Mouse (Mus musculus): ENCODE data around the gene Slc13a3. TPM values are rescaled to one million over a fixed set of nuclear protein-coding genes. Genes with fewer than 3 reads are reported as not detected.

The Slc13a3 gene
- polyA plus RNA-seq, 1 experiment from 2014 or later = not detected

- Histone ChIP-seq H3K27me3 (ENCODE audit: control insufficient read depth, insufficient read depth, low read length) (no peaks in the 10 kb centered on the region), H3K4me3 (ENCODE audit: low read depth, low read length) (no peak overlapping the region), H3K27ac (replicated peaks; ENCODE audit: low read depth, low read length) (no peak overlapping the region), H3K9ac (ENCODE audit: low read length) (no peak overlapping the region), H3K4me1 (ENCODE audit: control insufficient read depth, insufficient read depth, low read length) (no peaks in the 10 kb centered on the region; the same call in 1 of the 2 replicates), H3K9me3 (ENCODE audit: control insufficient read depth, low read length) (peaks cover 5% of the 10 kb centered on the region; the same call in 1 of the 2 replicates), H3K4me2 (ENCODE audit: low read depth, severe bottlenecking) (no peak overlapping the region), H3K36me3 (ENCODE audit: control insufficient read depth, insufficient read depth, low read length) (peaks cover 31% of the 10 kb centered on the region)
- ATAC-seq (ENCODE audit: insufficient number of reproducible peaks, low FRiP score, low TSS enrichment, low read depth) (no peak), DNase-seq (ENCODE audit: low spot score) (no peak)
- 88% methylated on average over 4 of the region's 4 CpGs for WGBS
Observed at GRCm38 (mm10) chr2:165376001-165376400, 97.0 kb downstream of the Slc13a3 start.

GRCm38 (mm10) chr2:165375478-165375877 is 97.6 kb downstream of the Slc13a3 start:
- DNase-seq (ENCODE audit: low spot score) (no peak), ATAC-seq (ENCODE audit: insufficient number of reproducible peaks, low FRiP score, low TSS enrichment, low read depth) (no peak)
- Histone ChIP-seq H3K4me3 (ENCODE audit: low read depth, low read length) (no peak overlapping the region), H3K27ac (replicated peaks; ENCODE audit: low read depth, low read length) (no peak overlapping the region), H3K9ac (ENCODE audit: low read length) (no peak overlapping the region), H3K4me1 (ENCODE audit: control insufficient read depth, insufficient read depth, low read length) (no peaks in the 10 kb centered on the region; the same call in 1 of the 2 replicates), H3K9me3 (ENCODE audit: control insufficient read depth, low read length) (no peaks in the 10 kb centered on the region; the same call in 1 of the 2 replicates), H3K4me2 (ENCODE audit: low read depth, severe bottlenecking) (no peak overlapping the region), H3K36me3 (ENCODE audit: control insufficient read depth, insufficient read depth, low read length) (peaks cover 26% of the 10 kb centered on the region), H3K27me3 (ENCODE audit: control insufficient read depth, insufficient read depth, low read length) (no peaks in the 10 kb centered on the region)
- WGBS = 93% methylated on average over 5 of the region's 5 CpGs

GRCm38 (mm10) chr2:165371066-165371465 is 102.0 kb downstream of the Slc13a3 start:
- WGBS = 25% methylated on average over 3 of the region's 3 CpGs
- no peaks in the 10 kb centered on the region; the same call in 1 of the 2 replicates for H3K4me1 ChIP-seq (ENCODE audit: control insufficient read depth, insufficient read depth, low read length)
- ATAC-seq (ENCODE audit: insufficient number of reproducible peaks, low FRiP score, low TSS enrichment, low read depth) (no peak), DNase-seq (ENCODE audit: low spot score) (no peak)
- H3K27ac ChIP-seq (replicated peaks; ENCODE audit: low read depth, low read length) = no peak overlapping the region
- peaks cover 14% of the 10 kb centered on the region for H3K27me3 ChIP-seq (ENCODE audit: control insufficient read depth, insufficient read depth, low read length)
- no peaks in the 10 kb centered on the region for H3K9me3 ChIP-seq (ENCODE audit: control insufficient read depth, low read length)
- no peak overlapping the region for H3K4me3 ChIP-seq (ENCODE audit: low read depth, low read length)
- H3K36me3 ChIP-seq (ENCODE audit: control insufficient read depth, insufficient read depth, low read length) = peaks cover 6% of the 10 kb centered on the region; the same call in 1 of the 2 replicates
- H3K4me2 ChIP-seq (ENCODE audit: low read depth, severe bottlenecking) = no peak overlapping the region
- no peak overlapping the region; the same call in 1 of the 2 replicates for H3K9ac ChIP-seq (ENCODE audit: low read length)

GRCm38 (mm10) chr2:165370348-165370747 is 102.7 kb downstream of the Slc13a3 start:
- H3K4me2 ChIP-seq (ENCODE audit: low read depth, severe bottlenecking) = no peak overlapping the region
- no peaks in the 10 kb centered on the region; the same call in 1 of the 2 replicates for H3K4me1 ChIP-seq (ENCODE audit: control insufficient read depth, insufficient read depth, low read length)
- no peaks in the 10 kb centered on the region for H3K9me3 ChIP-seq (ENCODE audit: control insufficient read depth, low read length)
- no peak for DNase-seq (ENCODE audit: low spot score)
- peaks cover 14% of the 10 kb centered on the region for H3K27me3 ChIP-seq (ENCODE audit: control insufficient read depth, insufficient read depth, low read length)
- H3K9ac ChIP-seq (ENCODE audit: low read length) = no peak overlapping the region
- no peak overlapping the region for H3K27ac ChIP-seq (replicated peaks; ENCODE audit: low read depth, low read length)
- peaks cover 4% of the 10 kb centered on the region; the same call in 1 of the 2 replicates for H3K36me3 ChIP-seq (ENCODE audit: control insufficient read depth, insufficient read depth, low read length)
- no peak overlapping the region for H3K4me3 ChIP-seq (ENCODE audit: low read depth, low read length)
- WGBS = 79% methylated on average over 3 of the region's 3 CpGs
- ATAC-seq (ENCODE audit: insufficient number of reproducible peaks, low FRiP score, low TSS enrichment, low read depth) = no peak

- Histone ChIP-seq H3K36me3 (ENCODE audit: control insufficient read depth, insufficient read depth, low read length) (no peaks in the 10 kb centered on the region), H3K27me3 (ENCODE audit: control insufficient read depth, insufficient read depth, low read length) (peaks cover 14% of the 10 kb centered on the region), H3K9me3 (ENCODE audit: control insufficient read depth, low read length) (no peaks in the 10 kb centered on the region), H3K4me2 (ENCODE audit: low read depth, severe bottlenecking) (peak within 1 kb of the TSS; percentile 56), H3K27ac (replicated peaks; ENCODE audit: low read depth, low read length) (no peak within 1 kb of the TSS), H3K4me1 (ENCODE audit: control insufficient read depth, insufficient read depth, low read length) (0 out of 2 replicates have a peak, but pooled peaks cover 2% of the 10 kb centered on the region), H3K9ac (ENCODE audit: low read length) (peak within 1 kb of the TSS; percentile 60), H3K4me3 (ENCODE audit: low read depth, low read length) (peak within 1 kb of the TSS; percentile 29)
- WGBS = 2% methylated on average over 27 of the region's 27 CpGs
- 0 out of 2 replicates have a peak, but pooled peaks have one; percentile 41 for ATAC-seq (ENCODE audit: insufficient number of reproducible peaks, low FRiP score, low TSS enrichment, low read depth)
- peak; percentile 60 for DNase-seq (ENCODE audit: low spot score)
Observed at GRCm38 (mm10) chr2:165368496-165368895, 104.5 kb downstream of the Slc13a3 start, which contains the start of gene Zfp663. TSS of gene Zfp663 (minus strand) at chr2:165368729.

GRCm38 (mm10) chr2:165367868-165368439 is 105.1 kb downstream of the Slc13a3 start:
- 3% methylated on average over 12 of the region's 13 CpGs for WGBS
- Histone ChIP-seq H3K27ac (replicated peaks; ENCODE audit: low read depth, low read length) (no peak overlapping the region), H3K4me2 (ENCODE audit: low read depth, severe bottlenecking) (peak overlapping the region; percentile 56), H3K4me3 (ENCODE audit: low read depth, low read length) (peak overlapping the region; percentile 29), H3K27me3 (ENCODE audit: control insufficient read depth, insufficient read depth, low read length) (peaks cover 14% of the 10 kb centered on the region), H3K4me1 (ENCODE audit: control insufficient read depth, insufficient read depth, low read length) (0 out of 2 replicates have a peak, but pooled peaks cover 2% of the 10 kb centered on the region), H3K9me3 (ENCODE audit: control insufficient read depth, low read length) (no peaks in the 10 kb centered on the region), H3K9ac (ENCODE audit: low read length) (no peak overlapping the region), H3K36me3 (ENCODE audit: control insufficient read depth, insufficient read depth, low read length) (no peaks in the 10 kb centered on the region)
- ATAC-seq (ENCODE audit: insufficient number of reproducible peaks, low FRiP score, low TSS enrichment, low read depth) (no peak), DNase-seq (ENCODE audit: low spot score) (peak; percentile 45)

GRCm38 (mm10) chr2:165367047-165367520 is 105.9 kb downstream of the Slc13a3 start:
- peaks cover 14% of the 10 kb centered on the region for H3K27me3 ChIP-seq (ENCODE audit: control insufficient read depth, insufficient read depth, low read length)
- no peak for ATAC-seq (ENCODE audit: insufficient number of reproducible peaks, low FRiP score, low TSS enrichment, low read depth)
- 0 out of 2 replicates have a peak, but pooled peaks cover 2% of the 10 kb centered on the region for H3K4me1 ChIP-seq (ENCODE audit: control insufficient read depth, insufficient read depth, low read length)
- no peak overlapping the region for H3K27ac ChIP-seq (replicated peaks; ENCODE audit: low read depth, low read length)
- no peak overlapping the region for H3K9ac ChIP-seq (ENCODE audit: low read length)
- no peaks in the 10 kb centered on the region for H3K36me3 ChIP-seq (ENCODE audit: control insufficient read depth, insufficient read depth, low read length)
- no peaks in the 10 kb centered on the region for H3K9me3 ChIP-seq (ENCODE audit: control insufficient read depth, low read length)
- H3K4me3 ChIP-seq (ENCODE audit: low read depth, low read length) = no peak overlapping the region
- 16% methylated on average over 5 of the region's 8 CpGs for WGBS
- DNase-seq (ENCODE audit: low spot score) = peak; percentile 40
- H3K4me2 ChIP-seq (ENCODE audit: low read depth, severe bottlenecking) = no peak overlapping the region

- no peak overlapping the region for H3K4me3 ChIP-seq (ENCODE audit: low read depth, low read length)
- no peak for ATAC-seq (ENCODE audit: insufficient number of reproducible peaks, low FRiP score, low TSS enrichment, low read depth)
Observed at GRCm38 (mm10) chr2:165364334-165365091, 108.5 kb downstream of the Slc13a3 start.

More at GRCm38 (mm10) chr2:165364334-165365091, 108.5 kb downstream of the Slc13a3 start:
- no peaks in the 10 kb centered on the region for H3K36me3 ChIP-seq (ENCODE audit: control insufficient read depth, insufficient read depth, low read length)
- no peaks in the 10 kb centered on the region for H3K9me3 ChIP-seq (ENCODE audit: control insufficient read depth, low read length)
- peak; percentile 82 for DNase-seq (ENCODE audit: low spot score)
- H3K27me3 ChIP-seq (ENCODE audit: control insufficient read depth, insufficient read depth, low read length) = peaks cover 14% of the 10 kb centered on the region
- H3K4me1 ChIP-seq (ENCODE audit: control insufficient read depth, insufficient read depth, low read length) = 0 out of 2 replicates have a peak, but pooled peaks cover 2% of the 10 kb centered on the region
- WGBS = 12% methylated on average over 21 of the region's 21 CpGs
- H3K27ac ChIP-seq (replicated peaks; ENCODE audit: low read depth, low read length) = no peak overlapping the region
- H3K4me2 ChIP-seq (ENCODE audit: low read depth, severe bottlenecking) = peak overlapping the region; percentile 15; the same call in 1 of the 2 replicates
- peak overlapping the region; percentile 7; the same call in 1 of the 2 replicates for H3K9ac ChIP-seq (ENCODE audit: low read length)
